Mouse (Mus musculus): ENCODE measurements around the gene Hook2. TPM values are rescaled to one million over a fixed set of nuclear protein-coding genes. Genes with fewer than 3 reads are reported as not detected.

The Hook2 gene
- 18.6 and 18.8 TPM in 2 replicates for polyA plus RNA-seq (2015; fragmentation: Nextera tagmentation; extraction: Ambion mirVana)

- Histone ChIP-seq H3K9me3 (no peaks in the 10 kb centered on the region), H3K9ac (peak within 1 kb of the TSS; percentile 69), H3K27me3 (peaks cover 28% of the 10 kb centered on the region), H3K4me3 (peak within 1 kb of the TSS; percentile 59), H3K4me1 (peaks cover 25% of the 10 kb centered on the region), H3K4me2 (replicated peaks) (peak within 1 kb of the TSS; percentile 94), H3K27ac (peak within 1 kb of the TSS; percentile 58; the same call in 1 of the 2 replicates), H3K36me3 (peaks cover 10% of the 10 kb centered on the region)
- peak; percentile 92 for ATAC-seq (ENCODE audit: low FRiP score, low read depth)
- WGBS = under 1% methylated on average over 22 of the region's 28 CpGs
These were observed at the start of gene Hook2 for GRCm38 (mm10) chr8:84990349-84990748. TSS of gene Hook2 (plus strand) at chr8:84990603.

DNA sequence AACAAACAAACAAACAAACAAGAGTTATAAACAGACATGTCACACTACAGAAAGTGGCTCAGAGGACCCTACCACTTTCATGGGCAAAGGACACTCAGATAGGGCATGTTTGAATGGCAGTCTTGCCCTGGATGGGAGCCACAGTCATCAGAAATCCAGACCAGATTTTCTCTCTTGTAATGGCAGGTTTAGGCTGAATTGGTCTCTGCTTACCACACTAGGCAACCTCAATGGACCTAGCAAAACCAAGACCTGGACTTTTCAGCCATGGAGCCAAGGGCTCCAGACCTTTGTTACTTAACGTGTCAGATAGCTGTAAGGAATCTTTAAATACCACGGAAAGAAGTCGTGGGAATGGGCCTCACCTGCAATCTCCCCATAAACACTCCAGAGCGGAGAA, 46.7 kb upstream of the Hook2 start:
- no peaks in the 10 kb centered on the region for H3K9me3 ChIP-seq
- no peaks in the 10 kb centered on the region for H3K36me3 ChIP-seq
- ATAC-seq (ENCODE audit: low FRiP score, low read depth) = no peak
- no peak overlapping the region for H3K9ac ChIP-seq
- H3K4me1 ChIP-seq = peaks cover 15% of the 10 kb centered on the region
- peaks cover 88% of the 10 kb centered on the region for H3K27me3 ChIP-seq
- no peak overlapping the region for H3K4me3 ChIP-seq
- WGBS = 20% methylated on average over 4 of the region's 4 CpGs
- no peak overlapping the region for H3K27ac ChIP-seq
- H3K4me2 ChIP-seq (replicated peaks) = no peak overlapping the region

DNA sequence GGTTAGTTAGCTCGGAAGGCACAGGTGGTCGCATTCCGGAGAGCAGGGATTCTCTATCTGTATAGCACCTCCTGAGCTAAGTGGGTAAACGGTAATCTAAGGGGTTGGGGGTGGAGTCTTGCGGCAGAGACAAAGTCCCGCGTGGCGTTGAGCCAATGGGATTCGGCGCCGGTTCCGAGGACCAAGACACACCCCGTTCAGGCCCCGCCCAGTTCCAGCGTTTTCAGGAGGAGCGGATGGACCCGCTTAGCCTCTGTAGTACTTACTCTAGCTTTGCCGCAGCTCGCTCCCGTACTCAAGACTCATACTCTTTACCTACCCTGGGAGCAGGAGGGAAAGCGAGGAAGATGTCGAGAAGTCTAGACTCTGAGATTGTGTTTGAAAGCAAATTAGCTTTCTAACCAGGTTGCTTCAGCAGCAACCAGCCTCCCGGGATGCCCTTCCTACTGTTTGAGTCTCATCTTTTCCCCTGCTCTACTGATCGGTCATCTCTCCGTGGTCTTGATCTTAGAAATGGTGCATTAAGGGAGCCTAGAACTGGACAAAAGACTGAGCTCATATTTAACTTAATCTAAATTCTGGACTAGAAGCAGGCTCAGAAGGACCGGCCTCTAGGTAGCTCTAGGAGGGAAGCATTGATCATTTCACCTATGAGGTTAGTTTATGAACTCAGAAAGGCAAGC, 45.8 kb upstream of the Hook2 start:
- no peaks in the 10 kb centered on the region for H3K9me3 ChIP-seq
- H3K4me1 ChIP-seq = peaks cover 15% of the 10 kb centered on the region
- no peak overlapping the region for H3K9ac ChIP-seq
- H3K27me3 ChIP-seq = peaks cover 84% of the 10 kb centered on the region
- no peak overlapping the region for H3K27ac ChIP-seq
- 3% methylated on average over 26 of the region's 26 CpGs for WGBS
- no peak overlapping the region for H3K4me2 ChIP-seq (replicated peaks)
- ATAC-seq (ENCODE audit: low FRiP score, low read depth) = no peak
- peak overlapping the region; percentile 17 for H3K4me3 ChIP-seq
- no peaks in the 10 kb centered on the region for H3K36me3 ChIP-seq

GRCm38 (mm10) chr8:84945235-84945632, 45.2 kb upstream of the Hook2 start:
- ATAC-seq (ENCODE audit: low FRiP score, low read depth) = 0 out of 2 replicates have a peak, but pooled peaks have one; percentile 15
- WGBS = 5% methylated on average over 11 of the region's 11 CpGs
- Histone ChIP-seq H3K4me1 (peaks cover 15% of the 10 kb centered on the region), H3K9ac (no peak overlapping the region), H3K27me3 (peaks cover 87% of the 10 kb centered on the region), H3K4me2 (replicated peaks) (peak overlapping the region; percentile 78), H3K27ac (no peak overlapping the region), H3K36me3 (no peaks in the 10 kb centered on the region), H3K4me3 (peak overlapping the region; percentile 47), H3K9me3 (no peaks in the 10 kb centered on the region)

- peak overlapping the region; percentile 50; the same call in 1 of the 2 replicates for H3K9ac ChIP-seq
These were observed 44.5 kb upstream of the Hook2 start for GRCm38 (mm10) chr8:84945633-84946527.

DNA sequence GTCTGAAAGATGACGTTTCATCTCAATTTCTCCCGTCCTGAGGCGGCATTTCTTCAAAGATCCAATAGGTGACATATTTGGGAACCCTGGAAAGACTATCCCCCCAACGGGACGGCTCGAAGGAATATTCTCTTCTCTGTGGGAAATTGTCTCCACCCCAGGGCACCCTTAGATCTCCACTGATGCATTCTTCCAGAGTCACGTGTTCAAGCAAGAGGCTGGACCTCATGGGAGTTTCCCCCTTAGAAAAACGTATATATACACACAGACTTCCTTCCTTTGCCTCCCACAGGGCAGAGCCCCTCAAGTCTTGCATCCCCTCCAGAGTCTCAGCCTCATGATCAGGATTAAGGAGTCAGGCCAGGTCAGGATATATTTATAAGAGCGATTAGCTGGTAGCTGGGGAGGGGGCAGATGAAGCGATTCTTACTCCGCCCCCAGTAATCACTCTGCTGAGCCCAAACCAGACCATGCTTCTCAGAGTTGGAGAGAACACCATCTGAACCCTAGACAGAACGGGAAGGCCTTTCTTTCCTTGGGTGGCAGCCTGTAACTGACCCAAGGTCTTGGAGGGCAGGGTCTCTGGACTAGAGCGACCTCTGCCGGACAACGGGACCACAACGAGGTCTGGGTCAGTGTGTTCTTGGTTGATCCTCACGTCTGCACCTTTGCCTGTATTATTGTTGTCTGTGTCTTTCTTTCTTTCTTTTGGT, 43.7 kb upstream of the Hook2 start, which contains the start of gene Rtbdn:
Rtbdn (plus strand) TSS at position 464 of the 713 bp plus-strand sequence.
- H3K4me2 ChIP-seq (replicated peaks) = peak within 1 kb of the TSS; percentile 78
- WGBS = 9% methylated on average over 17 of the region's 17 CpGs
- no peaks in the 10 kb centered on the region for H3K9me3 ChIP-seq
- ATAC-seq (ENCODE audit: low FRiP score, low read depth) = no peak
- H3K36me3 ChIP-seq = no peaks in the 10 kb centered on the region
- peaks cover 15% of the 10 kb centered on the region for H3K4me1 ChIP-seq
- no peak within 1 kb of the TSS for H3K27ac ChIP-seq
- peak within 1 kb of the TSS; percentile 50; the same call in 1 of the 2 replicates for H3K9ac ChIP-seq
- peaks cover 89% of the 10 kb centered on the region for H3K27me3 ChIP-seq
- peak within 1 kb of the TSS; percentile 47 for H3K4me3 ChIP-seq

More at GRCm38 (mm10) chr8:84945633-84946527, 44.5 kb upstream of the Hook2 start:
- peak overlapping the region; percentile 47 for H3K4me3 ChIP-seq
- H3K4me2 ChIP-seq (replicated peaks) = peak overlapping the region; percentile 78
- H3K36me3 ChIP-seq = no peaks in the 10 kb centered on the region
- H3K27ac ChIP-seq = no peak overlapping the region
- H3K9me3 ChIP-seq = no peaks in the 10 kb centered on the region
- WGBS = under 1% methylated on average over 38 of the region's 67 CpGs
- 0 out of 2 replicates have a peak, but pooled peaks have one; percentile 28 for ATAC-seq (ENCODE audit: low FRiP score, low read depth)
- peaks cover 87% of the 10 kb centered on the region for H3K27me3 ChIP-seq
- H3K4me1 ChIP-seq = peaks cover 15% of the 10 kb centered on the region

- H3K9me3 ChIP-seq = no peaks in the 10 kb centered on the region
- no peaks in the 10 kb centered on the region for H3K36me3 ChIP-seq
- peak overlapping the region; percentile 3; the same call in 1 of the 2 replicates for H3K4me3 ChIP-seq
- no peak overlapping the region for H3K9ac ChIP-seq
- no peak overlapping the region for H3K4me2 ChIP-seq (replicated peaks)
- ATAC-seq (ENCODE audit: low FRiP score, low read depth) = no peak
- H3K27ac ChIP-seq = no peak overlapping the region
- peaks cover 15% of the 10 kb centered on the region for H3K4me1 ChIP-seq
- 14% methylated on average over 9 of the region's 9 CpGs for WGBS
- peaks cover 89% of the 10 kb centered on the region for H3K27me3 ChIP-seq
These were observed 43.2 kb upstream of the Hook2 start for GRCm38 (mm10) chr8:84947241-84947545.

- H3K36me3 ChIP-seq = no peaks in the 10 kb centered on the region
- H3K4me3 ChIP-seq = no peak overlapping the region
- H3K9ac ChIP-seq = no peak overlapping the region
- H3K4me2 ChIP-seq (replicated peaks) = no peak overlapping the region
- peaks cover 84% of the 10 kb centered on the region for H3K27me3 ChIP-seq
- ATAC-seq (ENCODE audit: low FRiP score, low read depth) = no peak
- 20% methylated on average over 12 of the region's 12 CpGs for WGBS
- no peak overlapping the region for H3K27ac ChIP-seq
- peaks cover 10% of the 10 kb centered on the region for H3K4me1 ChIP-seq
- no peaks in the 10 kb centered on the region for H3K9me3 ChIP-seq
These were observed 40.6 kb upstream of the Hook2 start for GRCm38 (mm10) chr8:84949753-84950152.

DNA sequence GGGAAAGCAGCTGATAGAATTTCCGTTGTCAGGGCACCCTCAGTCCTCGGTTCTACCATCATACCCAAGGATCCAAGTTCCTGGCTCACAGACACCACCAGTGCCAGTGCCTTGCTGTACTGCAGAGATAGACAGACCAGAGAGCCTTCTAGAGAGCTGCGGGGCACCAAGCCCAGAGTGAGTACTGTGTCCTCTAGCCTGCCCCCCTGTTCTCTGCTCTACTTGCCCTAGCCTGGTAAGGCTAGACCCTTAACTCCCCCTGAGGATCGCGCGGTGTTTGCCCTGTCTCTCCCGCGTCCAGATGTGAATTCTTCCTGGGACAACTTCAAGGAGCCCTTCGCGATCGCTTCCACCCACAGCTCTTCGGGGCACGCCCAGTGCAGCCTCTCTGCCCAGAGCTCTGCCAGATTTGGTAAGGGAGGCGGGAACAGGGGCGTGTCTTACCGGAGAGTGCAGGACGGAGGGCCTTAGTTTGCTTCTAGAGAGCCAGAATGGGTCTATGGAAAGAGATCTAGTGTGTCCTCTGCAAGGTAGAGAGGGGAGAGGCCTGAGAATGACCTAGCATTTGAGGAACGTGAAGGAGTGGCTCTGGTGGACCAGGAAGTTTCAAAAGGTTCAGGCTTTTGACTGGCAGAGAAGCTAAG, 37.7 kb upstream of the Hook2 start:
- ATAC-seq (ENCODE audit: low FRiP score, low read depth) = no peak
- Histone ChIP-seq H3K9me3 (no peaks in the 10 kb centered on the region), H3K4me3 (no peak overlapping the region), H3K36me3 (peaks cover 12% of the 10 kb centered on the region), H3K4me1 (no peaks in the 10 kb centered on the region), H3K27me3 (peaks cover 56% of the 10 kb centered on the region), H3K9ac (no peak overlapping the region), H3K4me2 (replicated peaks) (peak overlapping the region; percentile 30; the same call in 1 of the 2 replicates), H3K27ac (no peak overlapping the region)
- 7% methylated on average over 18 of the region's 18 CpGs for WGBS

- no peaks in the 10 kb centered on the region for H3K4me1 ChIP-seq
- WGBS = 44% methylated on average over 2 of the region's 2 CpGs
- peaks cover 21% of the 10 kb centered on the region for H3K27me3 ChIP-seq
- no peak overlapping the region for H3K4me2 ChIP-seq (replicated peaks)
- H3K9ac ChIP-seq = no peak overlapping the region
- ATAC-seq (ENCODE audit: low FRiP score, low read depth) = no peak
- H3K4me3 ChIP-seq = no peak overlapping the region
- H3K27ac ChIP-seq = no peak overlapping the region
- no peaks in the 10 kb centered on the region for H3K9me3 ChIP-seq
- H3K36me3 ChIP-seq = peaks cover 39% of the 10 kb centered on the region
These were observed 33.6 kb upstream of the Hook2 start for GRCm38 (mm10) chr8:84956768-84957167.

GRCm38 (mm10) chr8:84959811-84960210, 30.6 kb upstream of the Hook2 start:
- Histone ChIP-seq H3K27ac (no peak overlapping the region), H3K9me3 (no peaks in the 10 kb centered on the region), H3K9ac (no peak overlapping the region), H3K36me3 (peaks cover 53% of the 10 kb centered on the region), H3K4me3 (no peak overlapping the region), H3K4me1 (peaks cover under 1% of the 10 kb centered on the region; the same call in 1 of the 2 replicates), H3K27me3 (no peaks in the 10 kb centered on the region), H3K4me2 (replicated peaks) (no peak overlapping the region)
- WGBS = 89% methylated on average over 7 of the region's 7 CpGs
- no peak for ATAC-seq (ENCODE audit: low FRiP score, low read depth)
